ENCODE assay signal across 17 mouse cellular contexts in genomic region chr6:90933656-90934055, GRCm38 (mm10).
"Had no signal": no experiment of that assay in that cellular context is flagged by ENCODE, and none has a peak within 500 bp of the region (broad histone marks: within the 10 kb centered on the region; RNA-seq: fewer than 3 reads in every experiment).

No protein-coding gene starts in this region.

- DNase-seq: retina, postnatal 1 day; right cerebral cortex, adult 18-20 months; right cerebral cortex, postnatal 14 days; right cerebral cortex, postnatal 25 days; right cerebral cortex, postnatal 4 days; spleen, adult 18-20 months; thymus, adult 18-20 months; thymus, adult 2 months; thymus, postnatal 14 days; thymus, postnatal 25 days; thymus, postnatal 36 days; thymus, postnatal 4 days had no signal

- H3K4me3 ChIP-seq: neural tube, embryonic 12.5 days; neural tube, embryonic 13.5 days; neural tube, embryonic 15.5 days; stomach, embryonic 15.5 days had no signal

- H3K27ac ChIP-seq: neural tube, embryonic 12.5 days; neural tube, embryonic 13.5 days; neural tube, embryonic 15.5 days; stomach, embryonic 15.5 days; stomach, postnatal 0 days had no signal
